ENCODE assay signal across 8 mouse cellular contexts in genomic region chr16:25059504-25059992, GRCm38 (mm10).
A peak's percentile ranks its signal among the peaks of the same experiment; 100 is the strongest.
DNase-seq lines count a peak whose midpoint lies in the region; ATAC-seq and TF ChIP-seq lines count a peak whose summit lies in the region.

No protein-coding gene starts in this region.

- intact Hi-C loops in left cerebral cortex, postnatal 36 days (cut with DNase I) = loop anchor here (1.0 to 10.0 kb wide), 5 partner anchors 43 to 1071 kb away; partner anchors contain the start of genes Bcl6 and Gm37419

- peak overlapping the region; percentile 97 for H3K27ac ChIP-seq in forebrain, embryonic 11.5 days (ENCODE audit: low read depth, low read length)
- H3K27ac ChIP-seq in intestine, embryonic 15.5 days = peak overlapping the region; percentile 95
- peak overlapping the region; percentile 87 for H3K27ac ChIP-seq in midbrain, embryonic 11.5 days (ENCODE audit: low read depth, low read length)

- peak overlapping the region; percentile 64 for H3ac ChIP-seq in C2C12 (ENCODE audit: control insufficient read depth, insufficient read length, low read depth)

- no peaks in the 10 kb centered on the region for H3K79me2 ChIP-seq in C2C12 (ENCODE audit: control insufficient read depth, insufficient read depth)

- H3K4me1 ChIP-seq in erythroblast, embryonic 14.5 days (ENCODE audit: control insufficient read depth) = no peaks in the 10 kb centered on the region
- H3K4me1 ChIP-seq in forebrain, embryonic 11.5 days (replicated peaks; ENCODE audit: control insufficient read depth, insufficient read depth, low read length) = peaks cover 13% of the 10 kb centered on the region
- peaks cover 9% of the 10 kb centered on the region for H3K4me1 ChIP-seq in intestine, embryonic 15.5 days (replicated peaks)
- H3K4me1 ChIP-seq in midbrain, embryonic 11.5 days (ENCODE audit: control insufficient read depth, insufficient read depth, low read length) = 0 out of 2 replicates have a peak, but pooled peaks cover 6% of the 10 kb centered on the region

- peak; percentile 85 for DNase-seq in forebrain, embryonic 11.5 days (ENCODE audit: low spot score)
- DNase-seq in midbrain, embryonic 11.5 days (ENCODE audit: low spot score, missing footprints) = peak; percentile 97
- DNase-seq in left cerebral cortex, postnatal 36 days (ENCODE audit: low spot score in 2 of 2) = no peak
- no peak for DNase-seq in cerebellum, adult 18-20 months

- no peaks in the 10 kb centered on the region for H3K36me3 ChIP-seq in erythroblast, embryonic 14.5 days (ENCODE audit: control insufficient read depth)
- H3K36me3 ChIP-seq in C2C12 (ENCODE audit: control insufficient read depth, insufficient read depth) = no peaks in the 10 kb centered on the region
- H3K36me3 ChIP-seq in forebrain, embryonic 11.5 days (ENCODE audit: control insufficient read depth, insufficient read depth, low read length) = no peaks in the 10 kb centered on the region
- H3K36me3 ChIP-seq in intestine, embryonic 15.5 days = no peaks in the 10 kb centered on the region
- H3K36me3 ChIP-seq in midbrain, embryonic 11.5 days (ENCODE audit: control insufficient read depth, insufficient read depth, low read length) = no peaks in the 10 kb centered on the region

- no peaks in the 10 kb centered on the region for H3K9me3 ChIP-seq in erythroblast, embryonic 14.5 days (ENCODE audit: control insufficient read depth, low read length)
- H3K9me3 ChIP-seq in forebrain, embryonic 11.5 days (ENCODE audit: control insufficient read depth, low read length) = no peaks in the 10 kb centered on the region
- H3K9me3 ChIP-seq in intestine, embryonic 15.5 days = no peaks in the 10 kb centered on the region
- no peaks in the 10 kb centered on the region for H3K9me3 ChIP-seq in midbrain, embryonic 11.5 days (ENCODE audit: control insufficient read depth, low read length)

- peak overlapping the region; percentile 64 for H3K4me2 ChIP-seq in forebrain, embryonic 11.5 days (ENCODE audit: low read depth, low read length, severe bottlenecking)
- H3K4me2 ChIP-seq in intestine, embryonic 15.5 days (replicated peaks) = peak overlapping the region; percentile 67
- H3K4me2 ChIP-seq in midbrain, embryonic 11.5 days = peak overlapping the region; percentile 78

- peak overlapping the region; percentile 40 for H3K4me3 ChIP-seq in erythroblast, embryonic 14.5 days (replicated peaks)
- peak overlapping the region; percentile 41 for H3K4me3 ChIP-seq in C2C12 (ENCODE audit: insufficient read depth, poor library complexity, severe bottlenecking)
- peak overlapping the region; percentile 55 for H3K4me3 ChIP-seq in forebrain, embryonic 11.5 days (ENCODE audit: low read depth, low read length)
- peak overlapping the region; percentile 57 for H3K4me3 ChIP-seq in intestine, embryonic 15.5 days (replicated peaks)
- H3K4me3 ChIP-seq in midbrain, embryonic 11.5 days (ENCODE audit: low read depth, low read length) = peak overlapping the region; percentile 61

- no peak for TF ChIP-seq CTCF in C2C12 (IDR thresholded peaks at IDR 0.05; ENCODE audit: control insufficient read depth, insufficient read depth, insufficient read length)

- WGBS in forebrain, embryonic 11.5 days = under 1% methylated on average over 12 of the region's 12 CpGs
- 4% methylated on average over 12 of the region's 12 CpGs for WGBS in intestine, embryonic 15.5 days
- 3% methylated on average over 12 of the region's 12 CpGs for WGBS in midbrain, embryonic 11.5 days

- H3K27me3 ChIP-seq in erythroblast, embryonic 14.5 days (ENCODE audit: control insufficient read depth) = peaks cover 26% of the 10 kb centered on the region
- H3K27me3 ChIP-seq in C2C12 (ENCODE audit: control insufficient read depth, insufficient read depth, insufficient read length) = no peaks in the 10 kb centered on the region
- no peaks in the 10 kb centered on the region; the same call in 1 of the 2 replicates for H3K27me3 ChIP-seq in forebrain, embryonic 11.5 days (ENCODE audit: control insufficient read depth, insufficient read depth, low read length)
- no peaks in the 10 kb centered on the region for H3K27me3 ChIP-seq in intestine, embryonic 15.5 days (replicated peaks)
- no peaks in the 10 kb centered on the region; the same call in 1 of the 2 replicates for H3K27me3 ChIP-seq in midbrain, embryonic 11.5 days (ENCODE audit: control insufficient read depth, insufficient read depth, low read length)

- H3K9ac ChIP-seq in forebrain, embryonic 11.5 days (ENCODE audit: low read length) = peak overlapping the region; percentile 76
- peak overlapping the region; percentile 51 for H3K9ac ChIP-seq in intestine, embryonic 15.5 days
- H3K9ac ChIP-seq in midbrain, embryonic 11.5 days (ENCODE audit: low read length) = peak overlapping the region; percentile 74

- H3K79me3 ChIP-seq in C2C12 (ENCODE audit: low read depth) = no peaks in the 10 kb centered on the region

- ATAC-seq in erythroblast, adult 5-6 weeks (replicated peaks; ENCODE audit: low FRiP score, poor library complexity, severe bottlenecking) = no peak
- ATAC-seq in forebrain, embryonic 11.5 days (replicated peaks; ENCODE audit: low FRiP score) = peak; percentile 52
- no peak; the same call in 1 of the 2 replicates for ATAC-seq in intestine, embryonic 15.5 days
- peak; percentile 59; the same call in 1 of the 2 replicates for ATAC-seq in midbrain, embryonic 11.5 days (ENCODE audit: low FRiP score)

TF ChIP-seq in C2C12, 6 proteins besides CTCF, POLR2A, EP300 and RAD21:
- TF ChIP-seq MAX (IDR thresholded peaks at IDR 0.05) = no peak
- TF ChIP-seq MYOG (IDR thresholded peaks at IDR 0.05; ENCODE audit: control insufficient read depth, extremely low read depth, insufficient read length) = no peak
- TF ChIP-seq MYOD1 (IDR thresholded peaks at IDR 0.05; ENCODE audit: control insufficient read depth, insufficient read length, low read depth) = no peak
- TF ChIP-seq CEBPB (IDR thresholded peaks at IDR 0.05; ENCODE audit: low read depth) = no peak
- no peak for TF ChIP-seq USF1 (IDR thresholded peaks at IDR 0.05; ENCODE audit: low read depth)
- TF ChIP-seq FOSL1 (IDR thresholded peaks at IDR 0.05; ENCODE audit: insufficient read depth, low read length, poor library complexity, severe bottlenecking) = no peak

Comparison
In these comparisons a context has a peak if more than half of its experiments do, and no peak if none do; other contexts are left out.
1. ATAC-seq: peak in forebrain, embryonic 11.5 days (single experiment) and midbrain, embryonic 11.5 days (single experiment); none in erythroblast, adult 5-6 weeks (single experiment) and intestine, embryonic 15.5 days (single experiment).
2. DNase-seq: peak in forebrain, embryonic 11.5 days (single experiment) and midbrain, embryonic 11.5 days (single experiment); none in left cerebral cortex, postnatal 36 days (0 of 2) and cerebellum, adult 18-20 months (0 of 2).
3. Peak in every context shown above with its lines, with median percentiles within 50 percentile points of each other: H3K4me3 ChIP-seq, H3K27ac ChIP-seq, H3K4me2 ChIP-seq and H3K9ac ChIP-seq.